Comparison of ENCODE assay signal across 32 mouse cellular contexts in the genomic region with DNA sequence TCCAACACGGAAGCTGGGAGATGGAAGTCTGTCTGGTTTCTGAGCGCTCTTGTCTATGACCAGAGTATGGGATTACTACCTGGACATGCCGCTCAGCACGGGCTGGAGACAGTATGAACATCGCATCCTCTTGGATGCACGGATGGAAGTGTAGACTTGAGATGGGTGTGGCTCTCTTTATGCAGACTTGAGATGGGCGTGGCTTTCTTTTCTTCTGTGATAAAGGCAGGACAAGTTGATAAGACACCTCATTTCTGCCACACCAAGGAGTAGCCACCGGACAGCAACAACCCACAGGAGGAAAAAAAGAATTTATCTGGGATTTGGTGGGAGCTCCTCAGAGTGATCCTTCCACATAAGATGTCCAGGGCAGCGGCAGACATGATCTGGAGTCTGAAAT.
"Had no signal": no experiment of that assay in that cellular context is flagged by ENCODE, and none has a peak within 500 bp of the region (broad histone marks: within the 10 kb centered on the region; RNA-seq: fewer than 3 reads in every experiment).

No protein-coding gene starts in this region.

- H3K4me3 ChIP-seq: heart, embryonic 12.5 days; heart, embryonic 13.5 days; heart, embryonic 15.5 days; hindbrain, embryonic 10.5 days; hindbrain, embryonic 13.5 days; hindbrain, embryonic 15.5 days; intestine, embryonic 15.5 days; kidney, embryonic 15.5 days; layer of hippocampus, adult 2 months; left cerebral cortex, adult 2 months had no signal

- H3K36me3 ChIP-seq: heart, embryonic 12.5 days; heart, embryonic 13.5 days; heart, embryonic 15.5 days; hindbrain, embryonic 10.5 days; hindbrain, embryonic 13.5 days; hindbrain, embryonic 15.5 days; intestine, embryonic 15.5 days; kidney, embryonic 15.5 days had no signal

- H3K27ac ChIP-seq: heart, embryonic 13.5 days; heart, embryonic 15.5 days; hindbrain, embryonic 10.5 days; hindbrain, embryonic 13.5 days; hindbrain, embryonic 14.5 days; hindbrain, embryonic 15.5 days; hindbrain, postnatal 0 days; intestine, embryonic 15.5 days; kidney, embryonic 15.5 days; kidney, postnatal 0 days; layer of hippocampus, adult 2 months; left cerebral cortex, adult 2 months had no signal

- H3K4me1 ChIP-seq: hindbrain, embryonic 13.5 days; hindbrain, embryonic 15.5 days; intestine, embryonic 15.5 days had no signal

- H3K9ac ChIP-seq: heart, embryonic 12.5 days; heart, embryonic 13.5 days; heart, embryonic 15.5 days; hindbrain, embryonic 13.5 days; hindbrain, embryonic 14.5 days; hindbrain, embryonic 15.5 days; intestine, embryonic 15.5 days; kidney, embryonic 15.5 days had no signal

- DNase-seq: heart, postnatal 10 days; heart, postnatal 14 days; heart, postnatal 36 days; heart, postnatal 4 days; kidney, adult 11 months; kidney, adult 18-20 months; kidney, adult 2 months; kidney, adult 8-10 months; kidney, adult 9 months; kidney, postnatal 10 days; kidney, postnatal 14 days; kidney, postnatal 36 days; kidney, postnatal 4 days; layer of hippocampus, adult 9-11 months; layer of hippocampus, postnatal 36 days had no signal

- H3K9me3 ChIP-seq: heart, embryonic 12.5 days; heart, embryonic 13.5 days; heart, embryonic 15.5 days; hindbrain, embryonic 10.5 days; hindbrain, embryonic 13.5 days; hindbrain, embryonic 15.5 days; intestine, embryonic 15.5 days; kidney, embryonic 15.5 days had no signal

- H3K4me2 ChIP-seq: heart, embryonic 12.5 days; heart, embryonic 13.5 days; heart, embryonic 15.5 days; hindbrain, embryonic 13.5 days; hindbrain, embryonic 14.5 days; hindbrain, embryonic 15.5 days; intestine, embryonic 15.5 days; kidney, embryonic 15.5 days had no signal

- H3K27me3 ChIP-seq: heart, embryonic 12.5 days; heart, embryonic 13.5 days; heart, embryonic 15.5 days; hindbrain, embryonic 13.5 days; hindbrain, embryonic 15.5 days; intestine, embryonic 15.5 days had no signal

- ATAC-seq: hindbrain, embryonic 16.5 days; hindbrain, postnatal 0 days; inflammation-experienced regulatory T-cells, adult 6 months; intestine, embryonic 15.5 days; intestine, embryonic 16.5 days; intestine, postnatal 0 days had no signal
